Mouse (Mus musculus) ES-Bruce4 (cell line): ENCODE measurements around the gene Olfr875. TPM values are rescaled to one million over a fixed set of nuclear protein-coding genes. Genes with fewer than 3 reads are reported as not detected.

ENCODE experiments used
- H3K27ac ChIP-seq: 2 replicates; pipeline ENCODE4 v1.5.1; 2012; ENCODE audit warnings: low read length, inconsistent platforms; ENCODE audit not compliant: insufficient read depth
- H3K27me3 ChIP-seq: 2 replicates; pipeline ENCODE4 v1.6.1; 2012; ENCODE audit warnings: mild to moderate bottlenecking, low read length, inconsistent platforms; ENCODE audit not compliant: control insufficient read depth, poor library complexity, insufficient read depth, severe bottlenecking
- H3K36me3 ChIP-seq: 2 replicates; pipeline ENCODE4 v1.6.1; 2012; ENCODE audit warnings: inconsistent platforms, mild to moderate bottlenecking, low read length, moderate library complexity; ENCODE audit not compliant: control insufficient read depth, poor library complexity, insufficient read depth, severe bottlenecking
- H3K4me1 ChIP-seq: one replicate; pipeline ENCODE4 v1.8.1; 2011; ENCODE audit warnings: low read length; ENCODE audit not compliant: control insufficient read depth, insufficient read depth
- H3K4me3 ChIP-seq: 2 replicates; pipeline ENCODE4 v1.5.1; 2011; ENCODE audit warnings: low read depth, mild to moderate bottlenecking, low read length
- H3K9ac ChIP-seq: 2 replicates; pipeline ENCODE4 v1.6.1; 2012; ENCODE audit warnings: low read depth, mild to moderate bottlenecking, inconsistent platforms; ENCODE audit not compliant: poor library complexity, severe bottlenecking
- H3K9me3 ChIP-seq: replicated peaks from 2 replicates; pipeline ENCODE4 v1.6.1; 2012; ENCODE audit warnings: mild to moderate bottlenecking, low read length, inconsistent platforms; ENCODE audit not compliant: control insufficient read depth, poor library complexity, insufficient read depth, severe bottlenecking
- CTCF ChIP-seq: IDR thresholded peaks from one replicate; pipeline ENCODE4 v1.8.1; 2011; ENCODE audit warnings: low read depth, low read length
- EP300 ChIP-seq: IDR thresholded peaks from 2 replicates; pipeline ENCODE4 v1.6.1; 2011; ENCODE audit warnings: low read depth, low read length; ENCODE audit not compliant: insufficient read depth
- POLR2A ChIP-seq: IDR thresholded peaks from one replicate; pipeline ENCODE4 v1.8.1; 2011; ENCODE audit warnings: low read length; ENCODE audit not compliant: insufficient read depth
- polyA plus RNA-seq: library from polyadenylated mRNA; stranded (reverse); fragments of >200 nt; gene quantifications from 2 replicates; pipeline ENCODE4 v1.2.4, GENCODE M21; 2011; ENCODE audit warnings: low read depth; ENCODE audit not compliant: missing spikeins, insufficient read depth, insufficient read length

The Olfr875 gene
- polyA plus RNA-seq, 1 experiment = not detected

- no peak overlapping the region for H3K4me3 ChIP-seq
- H3K9me3 ChIP-seq = no peaks in the 10 kb centered on the region
- no peaks in the 10 kb centered on the region for H3K36me3 ChIP-seq
- H3K4me1 ChIP-seq = no peaks in the 10 kb centered on the region
- no peaks in the 10 kb centered on the region for H3K27me3 ChIP-seq
- H3K27ac ChIP-seq = no peak overlapping the region
- TF ChIP-seq EP300 = no peak
- no peak for TF ChIP-seq POLR2A
- no peak for TF ChIP-seq CTCF
- H3K9ac ChIP-seq = no peak overlapping the region
Measured at GRCm38 (mm10) chr9:37802055-37802454, 30.4 kb downstream of the Olfr875 start.

GRCm38 (mm10) chr9:37802731-37803130 is 31.1 kb downstream of the Olfr875 start, which contains the start of gene Olfr876:
Gene Olfr876, plus strand, starts transcription at chr9:37803031.
- no peaks in the 10 kb centered on the region for H3K9me3 ChIP-seq
- H3K4me1 ChIP-seq = no peaks in the 10 kb centered on the region
- TF ChIP-seq CTCF (no peak), POLR2A (no peak), EP300 (no peak)
- H3K36me3 ChIP-seq = no peaks in the 10 kb centered on the region
- no peak within 1 kb of the TSS for H3K27ac ChIP-seq
- H3K9ac ChIP-seq = no peak within 1 kb of the TSS
- no peaks in the 10 kb centered on the region for H3K27me3 ChIP-seq
- no peak within 1 kb of the TSS for H3K4me3 ChIP-seq

- TF ChIP-seq EP300 (no peak), POLR2A (no peak), CTCF (no peak)
- Histone ChIP-seq H3K27ac (no peak overlapping the region), H3K9ac (no peak overlapping the region), H3K4me1 (no peaks in the 10 kb centered on the region), H3K27me3 (no peaks in the 10 kb centered on the region), H3K4me3 (no peak overlapping the region), H3K36me3 (no peaks in the 10 kb centered on the region), H3K9me3 (no peaks in the 10 kb centered on the region)
Measured at GRCm38 (mm10) chr9:37807235-37807634, 35.6 kb downstream of the Olfr875 start.

- Histone ChIP-seq H3K36me3 (no peaks in the 10 kb centered on the region), H3K9me3 (no peaks in the 10 kb centered on the region), H3K9ac (no peak overlapping the region), H3K27ac (no peak overlapping the region), H3K27me3 (no peaks in the 10 kb centered on the region), H3K4me3 (no peak overlapping the region), H3K4me1 (no peaks in the 10 kb centered on the region)
- TF ChIP-seq POLR2A = no peak
- no peak for TF ChIP-seq CTCF
- TF ChIP-seq EP300 = no peak
Measured at GRCm38 (mm10) chr9:37808456-37808855, 36.8 kb downstream of the Olfr875 start.

GRCm38 (mm10) chr9:37808976-37809375 is 37.3 kb downstream of the Olfr875 start:
- Histone ChIP-seq H3K4me3 (no peak overlapping the region), H3K9ac (no peak overlapping the region), H3K36me3 (no peaks in the 10 kb centered on the region), H3K4me1 (no peaks in the 10 kb centered on the region), H3K27ac (no peak overlapping the region), H3K9me3 (no peaks in the 10 kb centered on the region), H3K27me3 (no peaks in the 10 kb centered on the region)
- TF ChIP-seq CTCF (no peak), EP300 (no peak), POLR2A (no peak)

- no peaks in the 10 kb centered on the region for H3K36me3 ChIP-seq
- no peaks in the 10 kb centered on the region for H3K9me3 ChIP-seq
- no peak overlapping the region for H3K27ac ChIP-seq
- TF ChIP-seq POLR2A (no peak), EP300 (no peak), CTCF (no peak)
- H3K9ac ChIP-seq = no peak overlapping the region
- no peaks in the 10 kb centered on the region for H3K4me1 ChIP-seq
- H3K27me3 ChIP-seq = no peaks in the 10 kb centered on the region
- H3K4me3 ChIP-seq = no peak overlapping the region
Measured at GRCm38 (mm10) chr9:37814696-37815095, 43.0 kb downstream of the Olfr875 start.

Other genes starting within 250 kb of the Olfr875 start
- gene Esam, start 243.8 kb upstream of the Olfr875 start, polyA plus RNA-seq = 1.7 and 3.1 TPM in 2 replicates
- 0.91 TPM in 1 of 2 replicates, not detected in the other for gene Vsig2, start 232.6 kb upstream of the Olfr875 start, polyA plus RNA-seq
- 1.2 and 3.3 TPM in 2 replicates for gene Nrgn, start 219.0 kb upstream of the Olfr875 start, polyA plus RNA-seq
- gene Siae, start 216.2 kb upstream of the Olfr875 start, polyA plus RNA-seq = 9.4 and 10.0 TPM in 2 replicates
- gene Spa17, start 158.1 kb upstream of the Olfr875 start, polyA plus RNA-seq = 5.3 and 7.1 TPM in 2 replicates
- gene Tbrg1, start 114.5 kb upstream of the Olfr875 start, polyA plus RNA-seq = 184 and 191 TPM in 2 replicates
- not detected in 2 replicates for gene Panx3, start 102.6 kb upstream of the Olfr875 start, polyA plus RNA-seq
- not detected in 2 replicates for gene Olfr160, start 55.6 kb upstream of the Olfr875 start, polyA plus RNA-seq
- gene Olfr874, start 26.8 kb upstream of the Olfr875 start, polyA plus RNA-seq = not detected in 2 replicates
- gene Olfr876, start 31.2 kb downstream of the Olfr875 start, polyA plus RNA-seq = not detected in 2 replicates
- not detected in 2 replicates for gene Olfr877, start 82.4 kb downstream of the Olfr875 start, polyA plus RNA-seq
- gene Olfr145, start 124.9 kb downstream of the Olfr875 start, polyA plus RNA-seq = not detected in 2 replicates
- not detected in 2 replicates for gene Olfr878, start 146.0 kb downstream of the Olfr875 start, polyA plus RNA-seq
- gene Olfr881, start 220.0 kb downstream of the Olfr875 start, polyA plus RNA-seq = not detected in 2 replicates